Mouse (Mus musculus) hindbrain, embryonic 15.5 days (tissue): ENCODE measurements around the gene Pik3c2g. TPM values are rescaled to one million over a fixed set of nuclear protein-coding genes. Genes with fewer than 3 reads are reported as not detected.

Experiments
- ATAC-seq: fragments of 200-750 bp; cut with Nextera tagmentation; 2 replicates; pipeline ENCODE4 v1.8.0; 2017; ENCODE audit warnings: low read depth, moderate number of reproducible peaks, moderate TSS enrichment; ENCODE audit not compliant: low FRiP score
- H3K27ac ChIP-seq: fragments of 300-500 bp; sonication (generic); replicated peaks from 2 replicates; pipeline ENCODE4 v1.5.1; 2015; ENCODE audit warnings: mild to moderate bottlenecking, inconsistent platforms
- H3K27me3 ChIP-seq: fragments of 300-500 bp; sonication (generic); 2 replicates; pipeline ENCODE4 v1.6.1; 2015; ENCODE audit warnings: control low read depth, inconsistent platforms
- H3K36me3 ChIP-seq: fragments of 300-500 bp; sonication (generic); 2 replicates; pipeline ENCODE4 v1.6.1; 2015; ENCODE audit warnings: control low read depth, inconsistent platforms
- H3K4me1 ChIP-seq: fragments of 300-500 bp; sonication (generic); replicated peaks from 2 replicates; pipeline ENCODE4 v1.6.1; 2015; ENCODE audit warnings: control low read depth, inconsistent platforms
- H3K4me2 ChIP-seq: fragments of 300-500 bp; sonication (generic); 2 replicates; pipeline ENCODE4 v1.6.1; 2015; ENCODE audit warnings: moderate library complexity, mild to moderate bottlenecking, inconsistent platforms
- H3K4me3 ChIP-seq: fragments of 300-500 bp; sonication (generic); 2 replicates; pipeline ENCODE4 v1.5.1; 2015; ENCODE audit warnings: mild to moderate bottlenecking, inconsistent platforms
- H3K9ac ChIP-seq: fragments of 300-500 bp; sonication (generic); 2 replicates; pipeline ENCODE4 v1.6.1; 2015; ENCODE audit warnings: inconsistent platforms
- H3K9me3 ChIP-seq: fragments of 300-500 bp; sonication (generic); 2 replicates; pipeline ENCODE4 v1.6.1; 2016; ENCODE audit warnings: control low read depth, inconsistent platforms
- WGBS: fragments of 180-500 bp; shearing (Covaris S2); methylation state at CpG from one replicate; pipeline ENCODE4 v1.1.7; 2015; 5-methylcytosine and 5-hydroxymethylcytosine counted together
- polyA plus RNA-seq: library from polyadenylated mRNA; unstranded; fragments of >200 nt; fragmentation: Nextera tagmentation; extraction: Ambion mirVana; gene quantifications from 2 replicates; pipeline ENCODE4 v1.2.1, GENCODE M21; 2015

The Pik3c2g gene
- polyA plus RNA-seq, 1 experiment from 2014 or later = 0.71 TPM

- no peaks in the 10 kb centered on the region for H3K27me3 ChIP-seq
- no peaks in the 10 kb centered on the region for H3K36me3 ChIP-seq
- no peaks in the 10 kb centered on the region for H3K4me1 ChIP-seq
- no peaks in the 10 kb centered on the region for H3K9me3 ChIP-seq
- H3K9ac ChIP-seq = no peak overlapping the region
- no peak overlapping the region for H3K27ac ChIP-seq
- WGBS = 84% methylated on average over 12 of the region's 12 CpGs
- no peak overlapping the region for H3K4me3 ChIP-seq
- H3K4me2 ChIP-seq = no peak overlapping the region
- ATAC-seq = no peak
These were observed 155.8 kb downstream of the Pik3c2g start for GRCm38 (mm10) chr6:139742693-139743432.

- H3K27ac ChIP-seq = no peak overlapping the region
- no peak for ATAC-seq
- no peaks in the 10 kb centered on the region for H3K36me3 ChIP-seq
- 55% methylated on average over 7 of the region's 7 CpGs for WGBS
- no peak overlapping the region for H3K4me3 ChIP-seq
- H3K27me3 ChIP-seq = no peaks in the 10 kb centered on the region
- no peak overlapping the region for H3K9ac ChIP-seq
- no peak overlapping the region for H3K4me2 ChIP-seq
- no peaks in the 10 kb centered on the region for H3K9me3 ChIP-seq
- H3K4me1 ChIP-seq = no peaks in the 10 kb centered on the region
These were observed 159.9 kb downstream of the Pik3c2g start for GRCm38 (mm10) chr6:139746758-139747479.

- Histone ChIP-seq H3K36me3 (no peaks in the 10 kb centered on the region), H3K4me3 (no peak overlapping the region), H3K27ac (no peak overlapping the region), H3K4me2 (no peak overlapping the region), H3K9me3 (no peaks in the 10 kb centered on the region), H3K9ac (no peak overlapping the region), H3K4me1 (no peaks in the 10 kb centered on the region), H3K27me3 (no peaks in the 10 kb centered on the region)
- WGBS = 85% methylated on average over 13 of the region's 13 CpGs
- no peak for ATAC-seq
These were observed 161.2 kb downstream of the Pik3c2g start for GRCm38 (mm10) chr6:139748091-139748771.

- no peak overlapping the region for H3K4me2 ChIP-seq
- no peak for ATAC-seq
- H3K27ac ChIP-seq = no peak overlapping the region
- no peaks in the 10 kb centered on the region for H3K9me3 ChIP-seq
- WGBS = 81% methylated on average over 2 of the region's 2 CpGs
- H3K27me3 ChIP-seq = no peaks in the 10 kb centered on the region
- H3K9ac ChIP-seq = no peak overlapping the region
- no peaks in the 10 kb centered on the region for H3K4me1 ChIP-seq
- H3K4me3 ChIP-seq = no peak overlapping the region
- H3K36me3 ChIP-seq = no peaks in the 10 kb centered on the region
These were observed 163.6 kb downstream of the Pik3c2g start for GRCm38 (mm10) chr6:139750599-139750998.

GRCm38 (mm10) chr6:139751022-139751421 is 164.0 kb downstream of the Pik3c2g start:
- no peak for ATAC-seq
- H3K36me3 ChIP-seq = no peaks in the 10 kb centered on the region

GRCm38 (mm10) chr6:139757876-139758275 is 170.9 kb downstream of the Pik3c2g start:
- H3K27ac ChIP-seq = no peak overlapping the region
- H3K4me2 ChIP-seq = no peak overlapping the region
- no peaks in the 10 kb centered on the region for H3K4me1 ChIP-seq
- no peak overlapping the region for H3K9ac ChIP-seq
- H3K4me3 ChIP-seq = no peak overlapping the region
- WGBS = 92% methylated on average over 8 of the region's 8 CpGs
- no peaks in the 10 kb centered on the region for H3K36me3 ChIP-seq
- H3K27me3 ChIP-seq = no peaks in the 10 kb centered on the region
- no peaks in the 10 kb centered on the region for H3K9me3 ChIP-seq
- no peak for ATAC-seq

More at GRCm38 (mm10) chr6:139751022-139751421, 164.0 kb downstream of the Pik3c2g start:
- 68% methylated on average over 3 of the region's 3 CpGs for WGBS
- no peaks in the 10 kb centered on the region for H3K9me3 ChIP-seq
- no peak overlapping the region for H3K4me2 ChIP-seq
- no peaks in the 10 kb centered on the region for H3K4me1 ChIP-seq
- H3K4me3 ChIP-seq = no peak overlapping the region
- no peak overlapping the region for H3K9ac ChIP-seq
- no peaks in the 10 kb centered on the region for H3K27me3 ChIP-seq
- H3K27ac ChIP-seq = no peak overlapping the region

- Histone ChIP-seq H3K4me1 (no peaks in the 10 kb centered on the region), H3K27me3 (no peaks in the 10 kb centered on the region), H3K9me3 (no peaks in the 10 kb centered on the region), H3K4me2 (no peak overlapping the region), H3K9ac (no peak overlapping the region), H3K36me3 (no peaks in the 10 kb centered on the region), H3K4me3 (no peak overlapping the region), H3K27ac (no peak overlapping the region)
- ATAC-seq = no peak
- WGBS = 34% methylated on average over 4 of the region's 4 CpGs
These were observed 174.0 kb downstream of the Pik3c2g start for GRCm38 (mm10) chr6:139760978-139761377.

GRCm38 (mm10) chr6:139764398-139764797 is 177.4 kb downstream of the Pik3c2g start:
- H3K36me3 ChIP-seq = no peaks in the 10 kb centered on the region
- H3K4me1 ChIP-seq = no peaks in the 10 kb centered on the region
- H3K27ac ChIP-seq = no peak overlapping the region
- ATAC-seq = no peak
- WGBS = 94% methylated on average over 3 of the region's 3 CpGs
- no peak overlapping the region for H3K4me2 ChIP-seq
- no peak overlapping the region for H3K9ac ChIP-seq
- H3K9me3 ChIP-seq = no peaks in the 10 kb centered on the region
- H3K27me3 ChIP-seq = no peaks in the 10 kb centered on the region
- no peak overlapping the region for H3K4me3 ChIP-seq

- Histone ChIP-seq H3K4me3 (no peak overlapping the region), H3K27me3 (no peaks in the 10 kb centered on the region), H3K9ac (no peak overlapping the region), H3K36me3 (no peaks in the 10 kb centered on the region), H3K27ac (no peak overlapping the region), H3K4me1 (no peaks in the 10 kb centered on the region), H3K4me2 (no peak overlapping the region), H3K9me3 (no peaks in the 10 kb centered on the region)
- no peak for ATAC-seq
- 87% methylated on average over 7 of the region's 7 CpGs for WGBS
These were observed 182.9 kb downstream of the Pik3c2g start for GRCm38 (mm10) chr6:139769744-139770473.

GRCm38 (mm10) chr6:139770535-139770934 is 183.5 kb downstream of the Pik3c2g start:
- Histone ChIP-seq H3K27me3 (no peaks in the 10 kb centered on the region), H3K4me1 (no peaks in the 10 kb centered on the region), H3K9me3 (no peaks in the 10 kb centered on the region), H3K4me2 (no peak overlapping the region), H3K36me3 (no peaks in the 10 kb centered on the region), H3K9ac (no peak overlapping the region), H3K27ac (no peak overlapping the region), H3K4me3 (no peak overlapping the region)
- WGBS = 44% methylated on average over 3 of the region's 3 CpGs
- ATAC-seq = no peak

- Histone ChIP-seq H3K4me1 (no peaks in the 10 kb centered on the region), H3K9me3 (no peaks in the 10 kb centered on the region), H3K27ac (no peak overlapping the region), H3K4me3 (no peak overlapping the region), H3K4me2 (no peak overlapping the region), H3K36me3 (no peaks in the 10 kb centered on the region), H3K27me3 (no peaks in the 10 kb centered on the region), H3K9ac (no peak overlapping the region)
- WGBS = 78% methylated on average over 11 of the region's 11 CpGs
- ATAC-seq = no peak
These were observed 190.7 kb downstream of the Pik3c2g start for GRCm38 (mm10) chr6:139777576-139778282.
